Mouse (Mus musculus) embryonic fibroblast, embryonic 13.5 days (primary cell): ENCODE data around the gene Hif3a. TPM values are rescaled to one million over a fixed set of nuclear protein-coding genes. Genes with fewer than 3 reads are reported as not detected.

Experiments
- H3K27ac ChIP-seq: 2 replicates; pipeline ENCODE4 v1.5.1; 2012; ENCODE audit warnings: low read length, control low read depth, inconsistent platforms; ENCODE audit not compliant: insufficient read depth
- H3K4me1 ChIP-seq: 2 replicates; pipeline ENCODE4 v1.6.1; 2011; ENCODE audit warnings: low read length; ENCODE audit not compliant: control insufficient read depth, insufficient read depth
- H3K4me3 ChIP-seq: 2 replicates; pipeline ENCODE4 v1.5.1; 2011; ENCODE audit warnings: mild to moderate bottlenecking, control low read depth, low read length; ENCODE audit not compliant: insufficient read depth
- CTCF ChIP-seq: IDR thresholded peaks from 2 replicates; pipeline ENCODE4 v1.5.1; 2011; ENCODE audit warnings: mild to moderate bottlenecking, control low read depth, low read length, moderate library complexity, borderline replicate concordance; ENCODE audit not compliant: insufficient read depth
- POLR2A ChIP-seq: IDR thresholded peaks from 2 replicates; pipeline ENCODE4 v1.6.1; 2011; ENCODE audit warnings: low read depth, mild to moderate bottlenecking, control low read depth, low read length, moderate library complexity
- polyA plus RNA-seq: library from polyadenylated mRNA; stranded (reverse); fragments of >200 nt; gene quantifications from 2 replicates; pipeline ENCODE4 v1.2.4, GENCODE M21; 2011; ENCODE audit warnings: low read depth; ENCODE audit not compliant: missing spikeins, insufficient read length

Gene Hif3a
- polyA plus RNA-seq, 1 experiment: 0.16 TPM

DNA sequence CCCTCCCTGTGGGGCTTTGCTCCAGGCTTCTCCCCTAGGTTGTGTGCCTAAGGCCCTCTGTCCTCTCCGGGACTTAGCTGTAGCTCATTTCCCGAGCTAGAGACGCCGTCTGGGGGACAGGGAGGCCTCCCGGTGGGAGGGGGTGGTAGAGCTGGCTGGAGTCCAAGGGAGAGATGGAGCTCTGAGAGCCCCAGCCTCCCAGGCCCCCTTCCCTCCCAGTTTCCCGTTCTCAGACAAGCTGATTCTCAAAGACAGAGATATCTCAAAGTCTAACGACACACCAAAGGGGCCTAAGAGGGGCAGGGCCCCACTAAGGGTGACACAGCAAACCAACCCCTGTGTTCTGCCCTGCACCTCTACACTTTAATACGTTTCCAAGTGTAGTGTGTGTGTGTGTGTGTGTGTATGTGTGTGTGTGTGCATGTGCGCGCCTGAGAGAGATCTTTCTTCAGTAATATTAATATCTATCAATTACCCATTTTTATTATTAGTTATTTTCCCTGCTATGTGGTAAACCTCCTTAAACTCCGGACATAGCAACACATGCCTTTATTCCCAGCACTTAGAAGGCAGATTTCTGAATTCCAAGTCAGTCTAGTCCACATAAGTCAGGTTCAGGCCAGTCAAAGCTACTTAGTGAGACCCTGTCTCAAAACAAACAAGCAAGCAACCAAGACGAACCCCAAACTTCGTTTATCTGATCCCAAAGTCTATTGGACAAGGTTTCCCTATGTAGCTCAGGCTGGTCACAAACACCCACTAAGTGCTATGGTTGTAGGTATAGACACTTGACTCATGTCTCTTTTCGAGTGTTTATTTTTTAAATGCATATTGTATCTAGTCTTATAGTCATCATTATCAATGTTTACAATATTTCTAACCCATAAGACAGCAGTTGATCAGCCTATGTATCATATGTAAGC lies 5.4 kb downstream of the Hif3a start:
- TF ChIP-seq POLR2A (no peak), CTCF (no peak)
- no peak overlapping the region for H3K4me3 ChIP-seq
- H3K27ac ChIP-seq: no peak overlapping the region
- 0 out of 2 replicates have a peak, but pooled peaks cover 3% of the 10 kb centered on the region for H3K4me1 ChIP-seq

- TF ChIP-seq CTCF: no peak
- no peak for TF ChIP-seq POLR2A
- H3K27ac ChIP-seq: no peak overlapping the region
- peak overlapping the region; percentile 19; the same call in 1 of the 2 replicates for H3K4me3 ChIP-seq
- H3K4me1 ChIP-seq: 0 out of 2 replicates have a peak, but pooled peaks cover 3% of the 10 kb centered on the region
Observed at GRCm38 (mm10) chr7:17056081-17056581, 6.1 kb downstream of the Hif3a start.

- H3K27ac ChIP-seq: no peak overlapping the region
Observed at GRCm38 (mm10) chr7:17055287-17055946, 6.8 kb downstream of the Hif3a start.

DNA sequence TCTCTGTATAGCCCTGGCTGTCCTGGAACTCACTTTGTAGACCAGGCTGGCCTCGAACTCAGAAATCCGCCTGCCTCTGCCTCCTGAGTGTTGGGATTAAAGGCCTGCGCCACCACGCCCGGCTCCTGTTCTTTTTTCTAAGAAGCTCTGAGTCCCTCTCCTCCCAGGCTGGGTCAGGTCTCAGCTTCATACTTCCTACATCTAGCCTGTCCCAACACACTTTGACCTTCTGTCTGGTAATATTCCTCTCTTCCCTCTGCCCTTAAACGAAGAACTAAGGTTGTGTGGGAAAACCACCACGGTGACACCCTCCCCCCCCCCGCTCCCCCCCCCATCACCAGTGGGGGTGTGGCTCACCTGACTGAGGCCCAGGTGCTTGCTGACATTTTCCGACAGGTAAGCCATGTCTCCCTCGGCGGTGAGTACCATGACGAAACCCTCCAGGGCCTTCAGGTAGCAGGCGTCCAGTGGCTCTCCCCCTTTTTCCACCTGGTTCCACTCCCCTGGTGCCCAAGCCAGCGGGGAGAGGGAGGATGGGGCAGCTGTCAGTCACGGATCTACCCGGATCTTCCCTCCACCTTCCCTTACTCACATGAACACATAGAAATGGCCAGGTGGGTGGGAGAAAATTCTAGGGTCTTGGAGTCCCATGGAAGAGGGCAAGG lies 7.8 kb downstream of the Hif3a start:
- TF ChIP-seq POLR2A (no peak), CTCF (no peak)
- Histone ChIP-seq H3K4me3 (no peak overlapping the region), H3K27ac (no peak overlapping the region), H3K4me1 (0 out of 2 replicates have a peak, but pooled peaks cover 3% of the 10 kb centered on the region)

More at GRCm38 (mm10) chr7:17055287-17055946, 6.8 kb downstream of the Hif3a start:
- H3K4me3 ChIP-seq: no peak overlapping the region
- TF ChIP-seq CTCF (no peak), POLR2A (no peak)
- H3K4me1 ChIP-seq: 0 out of 2 replicates have a peak, but pooled peaks cover 3% of the 10 kb centered on the region

- H3K4me3 ChIP-seq: no peak overlapping the region
Observed at GRCm38 (mm10) chr7:17050933-17051594, 11.2 kb downstream of the Hif3a start.

GRCm38 (mm10) chr7:17050491-17050890 lies 11.7 kb downstream of the Hif3a start:
- TF ChIP-seq POLR2A: no peak
- TF ChIP-seq CTCF: no peak
- no peak overlapping the region for H3K4me3 ChIP-seq
- no peaks in the 10 kb centered on the region for H3K4me1 ChIP-seq
- H3K27ac ChIP-seq: no peak overlapping the region

More at GRCm38 (mm10) chr7:17050933-17051594, 11.2 kb downstream of the Hif3a start:
- Histone ChIP-seq H3K4me1 (no peaks in the 10 kb centered on the region), H3K27ac (no peak overlapping the region)
- TF ChIP-seq POLR2A (no peak), CTCF (peak; percentile 94)

DNA sequence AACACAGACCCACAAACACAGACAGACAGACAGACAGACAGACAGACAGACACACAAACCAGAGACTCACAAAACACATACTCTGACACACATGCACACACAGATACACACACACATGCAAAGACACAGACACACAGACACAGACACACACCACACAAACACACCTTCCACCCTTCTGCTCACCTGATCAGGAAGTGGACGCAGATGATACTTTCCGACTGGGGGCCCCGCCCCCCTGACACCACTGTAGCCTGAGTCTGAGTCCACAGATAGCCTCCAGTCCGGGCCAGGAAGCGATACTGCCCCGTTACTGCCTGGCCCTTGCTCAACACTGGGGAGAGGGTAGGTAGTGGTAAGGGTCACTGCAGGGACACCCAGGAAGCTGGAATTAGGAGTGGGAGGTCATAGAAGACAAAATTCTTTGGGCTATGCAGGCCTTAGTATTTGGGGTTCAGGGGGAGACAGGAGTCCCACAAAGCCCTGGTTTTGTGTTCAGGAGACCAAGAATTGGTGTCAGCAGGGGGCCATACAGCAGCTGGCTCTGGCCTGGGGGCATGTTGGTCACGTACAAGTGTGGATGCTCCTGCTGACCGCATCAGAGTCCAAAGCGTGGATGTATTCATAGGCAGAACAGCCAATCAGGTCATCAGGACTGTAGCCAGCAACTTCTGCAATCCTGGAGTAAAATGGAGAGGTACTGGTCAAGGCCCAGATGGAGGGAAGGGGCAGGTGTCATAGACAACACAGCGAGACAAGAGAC lies 13.6 kb downstream of the Hif3a start:
- Histone ChIP-seq H3K4me3 (no peak overlapping the region), H3K27ac (no peak overlapping the region), H3K4me1 (no peaks in the 10 kb centered on the region)
- no peak for TF ChIP-seq CTCF
- no peak for TF ChIP-seq POLR2A

GRCm38 (mm10) chr7:17047041-17047682 lies 15.1 kb downstream of the Hif3a start:
- Histone ChIP-seq H3K4me3 (no peak overlapping the region), H3K27ac (no peak overlapping the region), H3K4me1 (no peaks in the 10 kb centered on the region)
- no peak for TF ChIP-seq POLR2A
- TF ChIP-seq CTCF: no peak
